Mouse (Mus musculus): ENCODE results near the gene Tmem151b.

The Tmem151b gene

GRCm38 (mm10) chr17:45546941-45547340, 2.5 kb downstream of the Tmem151b start:
- DNase-seq (ENCODE audit: low read depth in 1 of 2, low spot score in 2 of 2): no peak

- DNase-seq (ENCODE audit: low read depth in 1 of 2, low spot score in 2 of 2): no peak
These were observed 4.1 kb downstream of the Tmem151b start for GRCm38 (mm10) chr17:45545278-45545961.

- no peak for DNase-seq (ENCODE audit: low read depth in 1 of 2, low spot score in 2 of 2)
These were observed 4.6 kb downstream of the Tmem151b start for GRCm38 (mm10) chr17:45544873-45545277.

GRCm38 (mm10) chr17:45544001-45544872, 5.2 kb downstream of the Tmem151b start:
- DNase-seq (ENCODE audit: low read depth in 1 of 2, low spot score in 2 of 2): no peak

- DNase-seq (ENCODE audit: low read depth in 1 of 2, low spot score in 2 of 2): no peak
These were observed 6.4 kb downstream of the Tmem151b start for GRCm38 (mm10) chr17:45543115-45543514.

GRCm38 (mm10) chr17:45542705-45543104, 6.8 kb downstream of the Tmem151b start:
- no peak for DNase-seq (ENCODE audit: low read depth in 1 of 2, low spot score in 2 of 2)

GRCm38 (mm10) chr17:45542129-45542528, 7.3 kb downstream of the Tmem151b start:
- DNase-seq (ENCODE audit: low read depth in 1 of 2, low spot score in 2 of 2): no peak

- no peak for DNase-seq (ENCODE audit: low read depth in 1 of 2, low spot score in 2 of 2)
These were observed 9.8 kb downstream of the Tmem151b start for GRCm38 (mm10) chr17:45539664-45540063.

GRCm38 (mm10) chr17:45538394-45538793, 11.1 kb downstream of the Tmem151b start:
- no peak for DNase-seq (ENCODE audit: low read depth in 1 of 2, low spot score in 2 of 2)

- DNase-seq (ENCODE audit: low read depth in 1 of 2, low spot score in 2 of 2): no peak
These were observed 13.2 kb downstream of the Tmem151b start for GRCm38 (mm10) chr17:45536264-45536663.

- no peak for DNase-seq (ENCODE audit: low read depth in 1 of 2, low spot score in 2 of 2)
These were observed 16.6 kb downstream of the Tmem151b start for GRCm38 (mm10) chr17:45532896-45533295.

- DNase-seq (ENCODE audit: low read depth in 1 of 2, low spot score in 2 of 2): no peak
These were observed 19.1 kb downstream of the Tmem151b start for GRCm38 (mm10) chr17:45530346-45530782.

GRCm38 (mm10) chr17:45526571-45526970, 22.9 kb downstream of the Tmem151b start:
- no peak for DNase-seq (ENCODE audit: low read depth in 1 of 2, low spot score in 2 of 2)

GRCm38 (mm10) chr17:45524961-45525360, 24.5 kb downstream of the Tmem151b start:
- DNase-seq (ENCODE audit: low read depth in 1 of 2, low spot score in 2 of 2): no peak

GRCm38 (mm10) chr17:45523263-45523662, 26.2 kb downstream of the Tmem151b start, which contains the start of gene Tcte1:
Tcte1 (plus strand) TSS chr17:45523434.
- no peak for DNase-seq (ENCODE audit: low read depth in 1 of 2, low spot score in 2 of 2)

- no peak for DNase-seq (ENCODE audit: low read depth in 1 of 2, low spot score in 2 of 2)
These were observed 29.3 kb downstream of the Tmem151b start for GRCm38 (mm10) chr17:45520136-45520535.

- no peak for DNase-seq (ENCODE audit: low read depth in 1 of 2, low spot score in 2 of 2)
These were observed 30.6 kb downstream of the Tmem151b start for GRCm38 (mm10) chr17:45518766-45519475.

GRCm38 (mm10) chr17:45517549-45518215, 31.8 kb downstream of the Tmem151b start:
- no peak for DNase-seq (ENCODE audit: low read depth in 1 of 2, low spot score in 2 of 2)

- DNase-seq (ENCODE audit: low read depth in 1 of 2, low spot score in 2 of 2): no peak
These were observed 32.3 kb downstream of the Tmem151b start for GRCm38 (mm10) chr17:45517135-45517534.

- peak; percentile 19 to 47 for DNase-seq (ENCODE audit: low read depth in 1 of 2, low spot score in 2 of 2)
These were observed 33.0 kb downstream of the Tmem151b start for GRCm38 (mm10) chr17:45516488-45516887.

- no peak for DNase-seq (ENCODE audit: low read depth in 1 of 2, low spot score in 2 of 2)
These were observed 33.7 kb downstream of the Tmem151b start for GRCm38 (mm10) chr17:45515806-45516205.

Data from monocyte, adult 2 months (primary cell).